Mouse (Mus musculus) kidney, adult 2 months (tissue): ENCODE results near the gene BB287469.
"Not testable (repeated sequence)": the region's sequence is repeated elsewhere in the genome, so short reads cannot be mapped to it uniquely, and the experiment has no call there.

ENCODE experiments used
- CTCF ChIP-seq: fragments of 200-500 bp; conservative IDR thresholded peaks from 2 replicates; pipeline ENCODE4 v1.5.1; 2011; ENCODE audit warnings: low read depth, mild to moderate bottlenecking, control low read depth, low read length, moderate library complexity, mixed read lengths; ENCODE audit not compliant: insufficient read depth, insufficient read length
- POLR2A ChIP-seq: fragments of 200-500 bp; IDR thresholded peaks from one replicate; pipeline ENCODE4 v1.6.1; 2011; ENCODE audit warnings: low read depth, low read length, control low read depth

- not testable (repeated sequence) for TF ChIP-seq CTCF, POLR2A
Observed at GRCm38 (mm10) chr12:87842239-87842638, 25.9 kb downstream of the BB287469 start, which contains the start of gene Gm2001.
